Mouse (Mus musculus): ENCODE results near the gene Gm11116.
"Not testable (repeated sequence)": the region's sequence is repeated elsewhere in the genome, so short reads cannot be mapped to it uniquely, and the experiment has no call there.

Gene Gm11116

GRCm38 (mm10) chr5:88111430-88111829 lies at the start of gene Gm11116:
TSS of gene Gm11116 (minus strand) at chr5:88111530.
- no peak for DNase-seq

- DNase-seq = no peak
These were observed 42.7 kb upstream of the Gm11116 start, which contains the start of gene Gm11115 for GRCm38 (mm10) chr5:88153999-88154398. TSS of gene Gm11115 (minus strand) at chr5:88154099.

GRCm38 (mm10) chr5:88086256-88086655 lies 25.1 kb downstream of the Gm11116 start, which contains the start of gene Smr2:
TSS of gene Smr2 (plus strand) at chr5:88086556.
- not testable (repeated sequence) for DNase-seq

All from right cerebral cortex, postnatal 25 days (tissue).